Mouse (Mus musculus) stomach, embryonic 14.5 days (tissue): ENCODE data around the gene Fibcd1. TPM values are rescaled to one million over a fixed set of nuclear protein-coding genes. Genes with fewer than 3 reads are reported as not detected.
A peak's percentile ranks its signal among the peaks of the same experiment; 100 is the strongest.

Experiments used
- ATAC-seq: fragments of 200-750 bp; cut with Nextera tagmentation; 2 replicates; pipeline ENCODE4 v1.8.0; 2017; ENCODE audit warnings: low read depth, moderate TSS enrichment; ENCODE audit not compliant: insufficient number of reproducible peaks, insufficient read depth, low FRiP score
- H3K27ac ChIP-seq: fragments of 300-500 bp; sonication (generic); 2 replicates; pipeline ENCODE4 v1.5.1; 2014; ENCODE audit warnings: mild to moderate bottlenecking, low read length, moderate library complexity, mixed read lengths
- H3K27me3 ChIP-seq: fragments of 300-500 bp; sonication (generic); 2 replicates; pipeline ENCODE4 v1.6.1; 2014; ENCODE audit warnings: low read length, control low read depth, mixed read lengths; ENCODE audit not compliant: control insufficient read depth, insufficient read depth
- H3K36me3 ChIP-seq: fragments of 300-500 bp; sonication (generic); 2 replicates; pipeline ENCODE4 v1.6.1; 2014; ENCODE audit warnings: mild to moderate bottlenecking, control low read depth, low read length, moderate library complexity, mixed read lengths; ENCODE audit not compliant: control insufficient read depth, insufficient read depth
- H3K4me1 ChIP-seq: fragments of 300-500 bp; sonication (generic); 2 replicates; pipeline ENCODE4 v1.6.1; 2014; ENCODE audit warnings: low read length, control low read depth, mixed read lengths; ENCODE audit not compliant: control insufficient read depth, insufficient read depth
- H3K4me2 ChIP-seq: fragments of 300-500 bp; sonication (generic); replicated peaks from 2 replicates; pipeline ENCODE4 v1.6.1; 2014; ENCODE audit warnings: low read depth, low read length, control low read depth
- H3K4me3 ChIP-seq: fragments of 300-500 bp; sonication (generic); 2 replicates; pipeline ENCODE4 v1.5.1; 2014; ENCODE audit warnings: low read depth, low read length, control low read depth
- H3K9ac ChIP-seq: fragments of 300-500 bp; sonication (generic); replicated peaks from 2 replicates; pipeline ENCODE4 v1.6.1; 2014; ENCODE audit warnings: low read depth, mild to moderate bottlenecking, control low read depth, low read length, moderate library complexity, mixed read lengths
- H3K9me3 ChIP-seq: fragments of 300-500 bp; sonication (generic); 2 replicates; pipeline ENCODE4 v1.6.1; 2016; ENCODE audit warnings: low read depth, low read length, control low read depth; ENCODE audit not compliant: control insufficient read depth
- WGBS: fragments of 180-500 bp; shearing (Covaris S2); extraction: QIAGEN DNeasy Blood & Tissue Kit; methylation state at CpG from one replicate; pipeline ENCODE4 v1.1.7; 2014; 5-methylcytosine and 5-hydroxymethylcytosine counted together
- polyA plus RNA-seq: library from polyadenylated mRNA; unstranded; fragments of >200 nt; fragmentation: Nextera tagmentation; extraction: Ambion mirVana; gene quantifications from 2 replicates; pipeline ENCODE4 v1.2.1, GENCODE M21; 2014

Fibcd1 gene
- polyA plus RNA-seq, 1 experiment from 2014 or later, result not detected

GRCm38 (mm10) chr2:31827877-31828276, 17.9 kb downstream of the Fibcd1 start:
- H3K4me3 ChIP-seq, result no peak overlapping the region
- H3K27ac ChIP-seq, result no peak overlapping the region
- 34% methylated on average over 7 of the region's 7 CpGs for whole genome bisulfite sequencing
- no peaks in the 10 kb centered on the region for H3K27me3 ChIP-seq
- no peak overlapping the region for H3K9ac ChIP-seq
- H3K4me1 ChIP-seq, result peaks cover 5% of the 10 kb centered on the region; the same call in 1 of the 2 replicates
- ATAC-seq, result no peak
- no peak overlapping the region for H3K4me2 ChIP-seq
- no peaks in the 10 kb centered on the region for H3K9me3 ChIP-seq
- H3K36me3 ChIP-seq, result no peaks in the 10 kb centered on the region

GRCm38 (mm10) chr2:31826094-31827085, 19.4 kb downstream of the Fibcd1 start:
- Histone ChIP-seq H3K4me3 (no peak overlapping the region), H3K27ac (no peak overlapping the region), H3K36me3 (no peaks in the 10 kb centered on the region), H3K9me3 (no peaks in the 10 kb centered on the region), H3K27me3 (no peaks in the 10 kb centered on the region), H3K9ac (no peak overlapping the region), H3K4me2 (no peak overlapping the region), H3K4me1 (peaks cover 10% of the 10 kb centered on the region; the same call in 1 of the 2 replicates)
- ATAC-seq, result no peak
- 76% methylated on average over 14 of the region's 14 CpGs for WGBS

- no peak overlapping the region for H3K4me2 ChIP-seq
- H3K4me1 ChIP-seq, result peaks cover 10% of the 10 kb centered on the region; the same call in 1 of the 2 replicates
- H3K9ac ChIP-seq, result no peak overlapping the region
- no peaks in the 10 kb centered on the region for H3K9me3 ChIP-seq
- WGBS, result 79% methylated on average over 16 of the region's 16 CpGs
- ATAC-seq, result no peak
- no peaks in the 10 kb centered on the region for H3K36me3 ChIP-seq
- H3K4me3 ChIP-seq, result no peak overlapping the region
- H3K27ac ChIP-seq, result no peak overlapping the region
- no peaks in the 10 kb centered on the region for H3K27me3 ChIP-seq
Observed at GRCm38 (mm10) chr2:31825469-31825911, 20.3 kb downstream of the Fibcd1 start.

- no peak overlapping the region for H3K9ac ChIP-seq
- 70% methylated on average over 14 of the region's 15 CpGs for WGBS
- H3K27ac ChIP-seq, result no peak overlapping the region
- H3K4me1 ChIP-seq, result peaks cover 10% of the 10 kb centered on the region; the same call in 1 of the 2 replicates
- no peak overlapping the region for H3K4me2 ChIP-seq
- H3K27me3 ChIP-seq, result no peaks in the 10 kb centered on the region
- no peak overlapping the region for H3K4me3 ChIP-seq
- no peaks in the 10 kb centered on the region for H3K36me3 ChIP-seq
- no peaks in the 10 kb centered on the region for H3K9me3 ChIP-seq
- no peak for ATAC-seq
Observed at GRCm38 (mm10) chr2:31823933-31824730, 21.7 kb downstream of the Fibcd1 start.

- 15% methylated on average over 39 of the region's 39 CpGs for WGBS
- Histone ChIP-seq H3K4me1 (peaks cover 8% of the 10 kb centered on the region; the same call in 1 of the 2 replicates), H3K4me2 (peak overlapping the region; percentile 33), H3K27ac (no peak overlapping the region), H3K36me3 (no peaks in the 10 kb centered on the region), H3K9ac (no peak overlapping the region), H3K4me3 (no peak overlapping the region), H3K9me3 (no peaks in the 10 kb centered on the region), H3K27me3 (no peaks in the 10 kb centered on the region)
- ATAC-seq, result no peak
Observed at GRCm38 (mm10) chr2:31822524-31823371, 23.1 kb downstream of the Fibcd1 start.

GRCm38 (mm10) chr2:31815367-31815766, 30.4 kb downstream of the Fibcd1 start:
- ATAC-seq, result peak; percentile 43; the same call in 1 of the 2 replicates
- Histone ChIP-seq H3K27me3 (no peaks in the 10 kb centered on the region), H3K9ac (no peak overlapping the region), H3K4me1 (no peaks in the 10 kb centered on the region), H3K9me3 (no peaks in the 10 kb centered on the region), H3K4me3 (no peak overlapping the region), H3K27ac (no peak overlapping the region), H3K4me2 (no peak overlapping the region), H3K36me3 (no peaks in the 10 kb centered on the region)
- WGBS, result 31% methylated on average over 5 of the region's 5 CpGs

GRCm38 (mm10) chr2:31814699-31815098, 31.1 kb downstream of the Fibcd1 start:
- Histone ChIP-seq H3K27me3 (no peaks in the 10 kb centered on the region), H3K9me3 (no peaks in the 10 kb centered on the region), H3K36me3 (no peaks in the 10 kb centered on the region), H3K27ac (no peak overlapping the region), H3K4me2 (no peak overlapping the region), H3K4me1 (0 out of 2 replicates have a peak, but pooled peaks cover 5% of the 10 kb centered on the region), H3K9ac (no peak overlapping the region), H3K4me3 (no peak overlapping the region)
- ATAC-seq, result no peak
- 75% methylated on average over 7 of the region's 7 CpGs for WGBS
